Mouse (Mus musculus) hindbrain, embryonic 14.5 days (tissue): ENCODE data around the gene Eno1. TPM values are rescaled to one million over a fixed set of nuclear protein-coding genes. Genes with fewer than 3 reads are reported as not detected.

Experiments
- ATAC-seq: fragments of 200-750 bp; cut with Nextera tagmentation; 2 replicates; pipeline ENCODE4 v1.8.0; 2017; ENCODE audit warnings: moderate number of reproducible peaks, mild to moderate bottlenecking, moderate TSS enrichment, moderate library complexity; ENCODE audit not compliant: low FRiP score
- DNase-seq: peaks from one replicate; pipeline ENCODE4 v3.0.0-alpha.2; 2015; ENCODE audit warnings: low spot score
- H3K27ac ChIP-seq: fragments of 300-500 bp; sonication (generic); 2 replicates; pipeline ENCODE4 v1.5.1; 2014; ENCODE audit warnings: mild to moderate bottlenecking, moderate library complexity
- H3K27me3 ChIP-seq: fragments of 300-500 bp; sonication (generic); 2 replicates; pipeline ENCODE4 v1.6.1; 2014; ENCODE audit warnings: mild to moderate bottlenecking, low read length, mixed read lengths; ENCODE audit not compliant: control insufficient read depth, insufficient read depth
- H3K36me3 ChIP-seq: fragments of 300-500 bp; sonication (generic); replicated peaks from 2 replicates; pipeline ENCODE4 v1.6.1; 2014; ENCODE audit not compliant: control insufficient read depth, insufficient read depth
- H3K4me1 ChIP-seq: fragments of 300-500 bp; sonication (generic); replicated peaks from 2 replicates; pipeline ENCODE4 v1.6.1; 2014; ENCODE audit warnings: antibody characterized with exemption, low read length, mixed read lengths; ENCODE audit not compliant: control insufficient read depth, insufficient read depth
- H3K4me2 ChIP-seq: fragments of 300-500 bp; sonication (generic); replicated peaks from 2 replicates; pipeline ENCODE4 v1.6.1; 2014; ENCODE audit warnings: mild to moderate bottlenecking, moderate library complexity
- H3K4me3 ChIP-seq: fragments of 300-500 bp; sonication (generic); replicated peaks from 2 replicates; pipeline ENCODE4 v1.5.1; 2014; ENCODE audit warnings: mild to moderate bottlenecking, low read length
- H3K9ac ChIP-seq: fragments of 300-500 bp; sonication (generic); 2 replicates; pipeline ENCODE4 v1.6.1; 2014
- H3K9me3 ChIP-seq: fragments of 300-500 bp; sonication (generic); 2 replicates; pipeline ENCODE4 v1.6.1; 2016; ENCODE audit warnings: low read length; ENCODE audit not compliant: control insufficient read depth
- WGBS: fragments of 180-500 bp; shearing (Covaris S2); extraction: QIAGEN DNeasy Blood & Tissue Kit; methylation state at CpG from one replicate; pipeline ENCODE4 v1.1.7; 2014; 5-methylcytosine and 5-hydroxymethylcytosine counted together
- polyA plus RNA-seq: library from polyadenylated mRNA; unstranded; fragments of >200 nt; fragmentation: Nextera tagmentation; extraction: Ambion mirVana; gene quantifications from 2 replicates; pipeline ENCODE4 v1.2.1, GENCODE M21; 2014

Gene Eno1
- polyA plus RNA-seq, 1 experiment from 2014 or later: 955 TPM

- H3K9ac ChIP-seq: no peak overlapping the region
- WGBS: 59% methylated on average over 4 of the region's 4 CpGs
These were observed 5.2 kb downstream of the Eno1 start for GRCm38 (mm10) chr4:150241708-150242107.

GRCm38 (mm10) chr4:150242745-150243144 lies 6.2 kb downstream of the Eno1 start:
- no peak for DNase-seq
- peaks cover 15% of the 10 kb centered on the region for H3K4me1 ChIP-seq
- ATAC-seq: no peak
- H3K9me3 ChIP-seq: no peaks in the 10 kb centered on the region
- 80% methylated on average over 5 of the region's 5 CpGs for WGBS
- no peak overlapping the region for H3K4me2 ChIP-seq
- no peak overlapping the region for H3K4me3 ChIP-seq
- H3K27me3 ChIP-seq: no peaks in the 10 kb centered on the region
- H3K9ac ChIP-seq: no peak overlapping the region
- H3K27ac ChIP-seq: no peak overlapping the region
- H3K36me3 ChIP-seq: peaks cover 75% of the 10 kb centered on the region

More at GRCm38 (mm10) chr4:150241708-150242107, 5.2 kb downstream of the Eno1 start:
- H3K9me3 ChIP-seq: no peaks in the 10 kb centered on the region
- peaks cover 15% of the 10 kb centered on the region for H3K4me1 ChIP-seq
- peaks cover 64% of the 10 kb centered on the region for H3K36me3 ChIP-seq
- DNase-seq (no peak), ATAC-seq (no peak)
- no peak overlapping the region for H3K4me2 ChIP-seq
- peak overlapping the region; percentile 17; the same call in 1 of the 2 replicates for H3K27ac ChIP-seq
- no peak overlapping the region for H3K4me3 ChIP-seq
- H3K27me3 ChIP-seq: no peaks in the 10 kb centered on the region

- Histone ChIP-seq H3K9ac (no peak overlapping the region), H3K4me1 (peaks cover 8% of the 10 kb centered on the region), H3K4me3 (no peak overlapping the region), H3K27ac (no peak overlapping the region), H3K36me3 (peaks cover 87% of the 10 kb centered on the region), H3K27me3 (no peaks in the 10 kb centered on the region), H3K4me2 (no peak overlapping the region), H3K9me3 (no peaks in the 10 kb centered on the region)
- no peak for DNase-seq
- no peak for ATAC-seq
- WGBS: 83% methylated on average over 2 of the region's 2 CpGs
These were observed 9.4 kb downstream of the Eno1 start for GRCm38 (mm10) chr4:150245876-150246275.

GRCm38 (mm10) chr4:150248009-150248408 lies 11.5 kb downstream of the Eno1 start:
- H3K9ac ChIP-seq: no peak overlapping the region
- no peak overlapping the region for H3K4me3 ChIP-seq
- H3K4me1 ChIP-seq: peaks cover 18% of the 10 kb centered on the region
- H3K9me3 ChIP-seq: no peaks in the 10 kb centered on the region
- H3K27ac ChIP-seq: no peak overlapping the region
- 63% methylated on average over 5 of the region's 5 CpGs for WGBS
- peaks cover 65% of the 10 kb centered on the region for H3K36me3 ChIP-seq
- H3K27me3 ChIP-seq: no peaks in the 10 kb centered on the region
- no peak for ATAC-seq
- DNase-seq: peak; percentile 79
- no peak overlapping the region for H3K4me2 ChIP-seq

- peaks cover 18% of the 10 kb centered on the region for H3K4me1 ChIP-seq
- no peak overlapping the region for H3K4me3 ChIP-seq
- H3K9me3 ChIP-seq: no peaks in the 10 kb centered on the region
- H3K9ac ChIP-seq: no peak overlapping the region
- H3K4me2 ChIP-seq: no peak overlapping the region
- no peak for DNase-seq
- no peak overlapping the region for H3K27ac ChIP-seq
- 84% methylated on average over 5 of the region's 5 CpGs for WGBS
- H3K27me3 ChIP-seq: no peaks in the 10 kb centered on the region
- no peak for ATAC-seq
- H3K36me3 ChIP-seq: peaks cover 56% of the 10 kb centered on the region
These were observed 12.4 kb downstream of the Eno1 start for GRCm38 (mm10) chr4:150248917-150249316.

GRCm38 (mm10) chr4:150249731-150250270 lies 13.3 kb downstream of the Eno1 start:
- 79% methylated on average over 5 of the region's 5 CpGs for WGBS
- H3K27ac ChIP-seq: peak overlapping the region; percentile 85; the same call in 1 of the 2 replicates
- peaks cover 47% of the 10 kb centered on the region for H3K36me3 ChIP-seq

GRCm38 (mm10) chr4:150250549-150251422 lies 14.3 kb downstream of the Eno1 start:
- Histone ChIP-seq H3K9me3 (no peaks in the 10 kb centered on the region), H3K4me2 (peak overlapping the region; percentile 15; the same call in 1 of the 2 replicates), H3K27ac (peak overlapping the region; percentile 85), H3K36me3 (peaks cover 37% of the 10 kb centered on the region), H3K27me3 (no peaks in the 10 kb centered on the region), H3K4me3 (no peak overlapping the region), H3K4me1 (peaks cover 18% of the 10 kb centered on the region), H3K9ac (peak overlapping the region; percentile 9)
- ATAC-seq (peak; percentile 68), DNase-seq (peak; percentile 78)
- 21% methylated on average over 18 of the region's 18 CpGs for WGBS

More at GRCm38 (mm10) chr4:150249731-150250270, 13.3 kb downstream of the Eno1 start:
- no peak overlapping the region for H3K4me2 ChIP-seq
- no peaks in the 10 kb centered on the region for H3K9me3 ChIP-seq
- no peak overlapping the region for H3K4me3 ChIP-seq
- no peaks in the 10 kb centered on the region for H3K27me3 ChIP-seq
- ATAC-seq: no peak
- peaks cover 18% of the 10 kb centered on the region for H3K4me1 ChIP-seq
- no peak overlapping the region for H3K9ac ChIP-seq
- no peak for DNase-seq

GRCm38 (mm10) chr4:150254416-150254815 lies 17.9 kb downstream of the Eno1 start:
- Histone ChIP-seq H3K36me3 (peaks cover 3% of the 10 kb centered on the region), H3K4me3 (no peak overlapping the region), H3K27ac (no peak overlapping the region), H3K4me1 (peaks cover 18% of the 10 kb centered on the region), H3K4me2 (no peak overlapping the region), H3K9ac (no peak overlapping the region), H3K9me3 (no peaks in the 10 kb centered on the region), H3K27me3 (no peaks in the 10 kb centered on the region)
- no peak for ATAC-seq
- DNase-seq: no peak
- WGBS: 60% methylated on average over 4 of the region's 4 CpGs

- Histone ChIP-seq H3K9me3 (no peaks in the 10 kb centered on the region), H3K27ac (no peak overlapping the region), H3K36me3 (no peaks in the 10 kb centered on the region), H3K27me3 (no peaks in the 10 kb centered on the region), H3K4me3 (no peak overlapping the region), H3K4me2 (no peak overlapping the region), H3K4me1 (peaks cover 22% of the 10 kb centered on the region), H3K9ac (no peak overlapping the region)
- DNase-seq (no peak), ATAC-seq (no peak)
- 74% methylated on average over 7 of the region's 7 CpGs for whole genome bisulfite sequencing
These were observed 18.7 kb downstream of the Eno1 start for GRCm38 (mm10) chr4:150255181-150255580.
